Mouse (Mus musculus): ENCODE measurements at regions not wholly inside any gene's neighbourhood (a gene's known extent, or its start where the extent isn't known, plus 50 kb on each side); places are given as distances from the start of the nearest gene placed in this dataset.

- DNase-seq (ENCODE audit: low read depth, low spot score), result no peak
These were observed 221.5 kb downstream of the Epha7 start for GRCm38 (mm10) chr4:29034406-29034805.

- DNase-seq (ENCODE audit: low read depth, low spot score), result no peak
These were observed 227.1 kb downstream of the Epha7 start for GRCm38 (mm10) chr4:29039993-29040392.

GRCm38 (mm10) chr4:29068678-29069621, 256.0 kb downstream of the Epha7 start:
- no peak for DNase-seq (ENCODE audit: low read depth, low spot score)

- no peak for DNase-seq (ENCODE audit: low read depth, low spot score)
These were observed 261.3 kb downstream of the Epha7 start for GRCm38 (mm10) chr4:29074204-29074603.

GRCm38 (mm10) chr4:29074851-29075250, 261.9 kb downstream of the Epha7 start:
- DNase-seq (ENCODE audit: low read depth, low spot score), result no peak

- no peak for DNase-seq (ENCODE audit: low read depth, low spot score)
These were observed 263.8 kb downstream of the Epha7 start for GRCm38 (mm10) chr4:29076683-29077082.

GRCm38 (mm10) chr4:29078391-29078790, 265.5 kb downstream of the Epha7 start:
- no peak for DNase-seq (ENCODE audit: low read depth, low spot score)

GRCm38 (mm10) chr4:29083545-29084290, 270.8 kb downstream of the Epha7 start:
- no peak for DNase-seq (ENCODE audit: low read depth, low spot score)

- no peak for DNase-seq (ENCODE audit: low read depth, low spot score)
These were observed 278.0 kb downstream of the Epha7 start for GRCm38 (mm10) chr4:29090949-29091348.

GRCm38 (mm10) chr4:29091495-29092211, 278.7 kb downstream of the Epha7 start:
- no peak for DNase-seq (ENCODE audit: low read depth, low spot score)

GRCm38 (mm10) chr4:29102373-29102772, 289.4 kb downstream of the Epha7 start:
- DNase-seq (ENCODE audit: low read depth, low spot score), result no peak

- DNase-seq (ENCODE audit: low read depth, low spot score), result no peak
These were observed 290.5 kb downstream of the Epha7 start for GRCm38 (mm10) chr4:29103414-29103813.

GRCm38 (mm10) chr4:29112552-29112951, 299.6 kb downstream of the Epha7 start:
- no peak for DNase-seq (ENCODE audit: low read depth, low spot score)

- no peak for DNase-seq (ENCODE audit: low read depth, low spot score)
These were observed 304.1 kb downstream of the Epha7 start for GRCm38 (mm10) chr4:29117025-29117424.

- DNase-seq (ENCODE audit: low read depth, low spot score), result peak; percentile 2
These were observed 305.0 kb downstream of the Epha7 start for GRCm38 (mm10) chr4:29117926-29118325.

GRCm38 (mm10) chr4:29118679-29119479, 305.9 kb downstream of the Epha7 start:
- DNase-seq (ENCODE audit: low read depth, low spot score), result no peak

- no peak for DNase-seq (ENCODE audit: low read depth, low spot score)
These were observed 306.7 kb downstream of the Epha7 start for GRCm38 (mm10) chr4:29119480-29120153.

GRCm38 (mm10) chr4:29123697-29124377, 310.9 kb downstream of the Epha7 start:
- no peak for DNase-seq (ENCODE audit: low read depth, low spot score)

GRCm38 (mm10) chr4:29130485-29130884, 317.6 kb downstream of the Epha7 start:
- no peak for DNase-seq (ENCODE audit: low read depth, low spot score)
